Mouse (Mus musculus) liver, embryonic 15.5 days (tissue): ENCODE results near the gene Arl15. TPM values are rescaled to one million over a fixed set of nuclear protein-coding genes. Genes with fewer than 3 reads are reported as not detected.

ENCODE experiments used
- ATAC-seq: fragments of 200-750 bp; cut with Nextera tagmentation; 2 replicates; pipeline ENCODE4 v1.8.0; 2017; ENCODE audit warnings: moderate number of reproducible peaks, mild to moderate bottlenecking, moderate library complexity; ENCODE audit not compliant: insufficient read depth
- H3K27ac ChIP-seq: fragments of 300-500 bp; sonication (generic); replicated peaks from 2 replicates; pipeline ENCODE4 v1.5.1; 2015; ENCODE audit warnings: mild to moderate bottlenecking, inconsistent platforms
- H3K27me3 ChIP-seq: fragments of 300-500 bp; sonication (generic); 2 replicates; pipeline ENCODE4 v1.6.1; 2015; ENCODE audit warnings: mild to moderate bottlenecking, inconsistent platforms
- H3K36me3 ChIP-seq: fragments of 300-500 bp; sonication (generic); replicated peaks from 2 replicates; pipeline ENCODE4 v1.6.1; 2015; ENCODE audit warnings: moderate library complexity, mild to moderate bottlenecking, inconsistent platforms
- H3K4me1 ChIP-seq: fragments of 300-500 bp; sonication (generic); replicated peaks from 2 replicates; pipeline ENCODE4 v1.6.1; 2015; ENCODE audit warnings: inconsistent platforms
- H3K4me2 ChIP-seq: fragments of 300-500 bp; sonication (generic); 2 replicates; pipeline ENCODE4 v1.6.1; 2015; ENCODE audit warnings: moderate library complexity, mild to moderate bottlenecking, inconsistent platforms
- H3K4me3 ChIP-seq: fragments of 300-500 bp; sonication (generic); replicated peaks from 2 replicates; pipeline ENCODE4 v1.5.1; 2015; ENCODE audit warnings: mild to moderate bottlenecking, inconsistent platforms
- H3K9ac ChIP-seq: fragments of 300-500 bp; sonication (generic); 2 replicates; pipeline ENCODE4 v1.6.1; 2015; ENCODE audit warnings: moderate library complexity, mild to moderate bottlenecking, inconsistent platforms
- H3K9me3 ChIP-seq: fragments of 300-500 bp; sonication (generic); replicated peaks from 2 replicates; pipeline ENCODE4 v1.6.1; 2016; ENCODE audit warnings: inconsistent platforms
- WGBS: fragments of 180-500 bp; shearing (Covaris S2); methylation state at CpG from one replicate; pipeline ENCODE4 v1.1.7; 2015; ENCODE audit warnings: mixed read lengths; ENCODE audit not compliant: insufficient replicate concordance; 5-methylcytosine and 5-hydroxymethylcytosine counted together
- polyA plus RNA-seq: library from polyadenylated mRNA; unstranded; fragments of >200 nt; fragmentation: Nextera tagmentation; extraction: Ambion mirVana; gene quantifications from 2 replicates; pipeline ENCODE4 v1.2.1, GENCODE M21; 2015

Gene Arl15
- polyA plus RNA-seq, 1 experiment from 2014 or later = 2.4 TPM

GRCm38 (mm10) chr13:114156689-114157088, 362.4 kb downstream of the Arl15 start:
- H3K36me3 ChIP-seq = no peaks in the 10 kb centered on the region
- H3K9ac ChIP-seq = no peak overlapping the region
- no peak overlapping the region for H3K4me3 ChIP-seq
- H3K9me3 ChIP-seq = no peaks in the 10 kb centered on the region
- no peak overlapping the region for H3K27ac ChIP-seq
- WGBS = 56% methylated on average over 12 of the region's 12 CpGs
- ATAC-seq = no peak
- H3K27me3 ChIP-seq = no peaks in the 10 kb centered on the region
- H3K4me1 ChIP-seq = no peaks in the 10 kb centered on the region
- H3K4me2 ChIP-seq = no peak overlapping the region

- H3K4me1 ChIP-seq = no peaks in the 10 kb centered on the region
- H3K4me3 ChIP-seq = no peak overlapping the region
- no peaks in the 10 kb centered on the region for H3K9me3 ChIP-seq
- WGBS = 74% methylated on average over 9 of the region's 9 CpGs
- ATAC-seq = no peak
- no peak overlapping the region for H3K9ac ChIP-seq
- H3K36me3 ChIP-seq = no peaks in the 10 kb centered on the region
- no peak overlapping the region for H3K4me2 ChIP-seq
- no peaks in the 10 kb centered on the region for H3K27me3 ChIP-seq
- H3K27ac ChIP-seq = no peak overlapping the region
These were observed 363.9 kb downstream of the Arl15 start for GRCm38 (mm10) chr13:114158111-114158730.

- no peak overlapping the region for H3K27ac ChIP-seq
- H3K4me1 ChIP-seq = no peaks in the 10 kb centered on the region
- ATAC-seq = no peak
- no peak overlapping the region for H3K4me2 ChIP-seq
- no peaks in the 10 kb centered on the region for H3K36me3 ChIP-seq
- H3K9me3 ChIP-seq = no peaks in the 10 kb centered on the region
- 62% methylated on average over 13 of the region's 13 CpGs for WGBS
- no peak overlapping the region for H3K9ac ChIP-seq
- H3K4me3 ChIP-seq = no peak overlapping the region
- H3K27me3 ChIP-seq = no peaks in the 10 kb centered on the region
These were observed 365.5 kb downstream of the Arl15 start for GRCm38 (mm10) chr13:114159634-114160391.

GRCm38 (mm10) chr13:114162753-114163152, 368.4 kb downstream of the Arl15 start:
- WGBS = 53% methylated on average over 4 of the region's 4 CpGs
- no peaks in the 10 kb centered on the region for H3K36me3 ChIP-seq
- H3K9ac ChIP-seq = no peak overlapping the region
- no peaks in the 10 kb centered on the region for H3K27me3 ChIP-seq
- H3K4me1 ChIP-seq = no peaks in the 10 kb centered on the region
- H3K4me2 ChIP-seq = no peak overlapping the region
- no peak overlapping the region for H3K4me3 ChIP-seq
- H3K9me3 ChIP-seq = no peaks in the 10 kb centered on the region
- no peak for ATAC-seq
- H3K27ac ChIP-seq = no peak overlapping the region

- no peak for ATAC-seq
- H3K4me2 ChIP-seq = no peak overlapping the region
- H3K27me3 ChIP-seq = no peaks in the 10 kb centered on the region
- no peaks in the 10 kb centered on the region for H3K9me3 ChIP-seq
- WGBS = 53% methylated on average over 7 of the region's 7 CpGs
- no peak overlapping the region for H3K4me3 ChIP-seq
- H3K4me1 ChIP-seq = no peaks in the 10 kb centered on the region
- H3K36me3 ChIP-seq = no peaks in the 10 kb centered on the region
- H3K27ac ChIP-seq = no peak overlapping the region
- H3K9ac ChIP-seq = no peak overlapping the region
These were observed 371.3 kb downstream of the Arl15 start for GRCm38 (mm10) chr13:114165616-114166015.

- 46% methylated on average over 12 of the region's 12 CpGs for WGBS
- H3K9ac ChIP-seq = no peak overlapping the region
- H3K9me3 ChIP-seq = no peaks in the 10 kb centered on the region
- H3K4me1 ChIP-seq = no peaks in the 10 kb centered on the region
- H3K27me3 ChIP-seq = no peaks in the 10 kb centered on the region
- no peak for ATAC-seq
- H3K4me3 ChIP-seq = no peak overlapping the region
- H3K27ac ChIP-seq = no peak overlapping the region
- no peak overlapping the region for H3K4me2 ChIP-seq
- H3K36me3 ChIP-seq = no peaks in the 10 kb centered on the region
These were observed 372.3 kb downstream of the Arl15 start for GRCm38 (mm10) chr13:114166439-114167183.

GRCm38 (mm10) chr13:114170061-114170460, 375.8 kb downstream of the Arl15 start:
- Histone ChIP-seq H3K4me2 (no peak overlapping the region), H3K4me1 (no peaks in the 10 kb centered on the region), H3K27ac (no peak overlapping the region), H3K4me3 (no peak overlapping the region), H3K9me3 (no peaks in the 10 kb centered on the region), H3K9ac (no peak overlapping the region), H3K27me3 (no peaks in the 10 kb centered on the region), H3K36me3 (no peaks in the 10 kb centered on the region)
- WGBS = 64% methylated on average over 5 of the region's 5 CpGs
- ATAC-seq = no peak

- Histone ChIP-seq H3K4me1 (no peaks in the 10 kb centered on the region), H3K9me3 (no peaks in the 10 kb centered on the region), H3K4me2 (no peak overlapping the region), H3K27ac (no peak overlapping the region), H3K36me3 (no peaks in the 10 kb centered on the region), H3K4me3 (no peak overlapping the region), H3K27me3 (no peaks in the 10 kb centered on the region), H3K9ac (no peak overlapping the region)
- WGBS = 47% methylated on average over 5 of the region's 5 CpGs
- no peak for ATAC-seq
These were observed 377.2 kb downstream of the Arl15 start for GRCm38 (mm10) chr13:114171465-114171864.

GRCm38 (mm10) chr13:114188107-114188506, 393.8 kb downstream of the Arl15 start:
- Histone ChIP-seq H3K27ac (no peak overlapping the region), H3K4me2 (no peak overlapping the region), H3K9me3 (no peaks in the 10 kb centered on the region), H3K4me3 (no peak overlapping the region), H3K4me1 (no peaks in the 10 kb centered on the region), H3K9ac (no peak overlapping the region), H3K27me3 (no peaks in the 10 kb centered on the region), H3K36me3 (no peaks in the 10 kb centered on the region)
- ATAC-seq = no peak
- 71% methylated on average over 7 of the region's 7 CpGs for WGBS

GRCm38 (mm10) chr13:114188801-114189200, 394.5 kb downstream of the Arl15 start:
- no peak for ATAC-seq
- H3K9ac ChIP-seq = no peak overlapping the region

GRCm38 (mm10) chr13:114189441-114189840, 395.1 kb downstream of the Arl15 start:
- no peak overlapping the region for H3K27ac ChIP-seq
- H3K4me3 ChIP-seq = no peak overlapping the region
- no peak for ATAC-seq
- H3K36me3 ChIP-seq = no peaks in the 10 kb centered on the region
- no peak overlapping the region for H3K4me2 ChIP-seq
- 60% methylated on average over 6 of the region's 6 CpGs for WGBS
- H3K9me3 ChIP-seq = no peaks in the 10 kb centered on the region
- no peaks in the 10 kb centered on the region for H3K27me3 ChIP-seq
- no peak overlapping the region for H3K9ac ChIP-seq
- H3K4me1 ChIP-seq = no peaks in the 10 kb centered on the region

More at GRCm38 (mm10) chr13:114188801-114189200, 394.5 kb downstream of the Arl15 start:
- no peak overlapping the region for H3K4me3 ChIP-seq
- no peak overlapping the region for H3K27ac ChIP-seq
- H3K4me1 ChIP-seq = no peaks in the 10 kb centered on the region
- no peaks in the 10 kb centered on the region for H3K27me3 ChIP-seq
- 52% methylated on average over 7 of the region's 7 CpGs for WGBS
- H3K36me3 ChIP-seq = no peaks in the 10 kb centered on the region
- H3K9me3 ChIP-seq = no peaks in the 10 kb centered on the region
- H3K4me2 ChIP-seq = no peak overlapping the region
